Mouse (Mus musculus) liver, adult 2 months (tissue): ENCODE measurements around the gene Srrm2. TPM values are rescaled to one million over a fixed set of nuclear protein-coding genes. Genes with fewer than 3 reads are reported as not detected.

Experiments
- DNase-seq: peaks from one replicate; pipeline ENCODE4 v3.0.0-alpha.2; 2011; ENCODE audit warnings: low read depth, low spot score; ENCODE audit errors: extremely low read depth
- H3K27ac ChIP-seq: fragments of 200-500 bp; replicated peaks from 2 replicates; pipeline ENCODE4 v1.5.1; 2012; ENCODE audit warnings: low read depth, mild to moderate bottlenecking, control low read depth, inconsistent platforms, low read length; ENCODE audit not compliant: insufficient read depth
- H3K27me3 ChIP-seq: fragments of 200-500 bp; 2 replicates; pipeline ENCODE4 v1.6.1; 2012; ENCODE audit warnings: mild to moderate bottlenecking, moderate library complexity, low read length, inconsistent platforms; ENCODE audit not compliant: control insufficient read depth, insufficient read depth
- H3K36me3 ChIP-seq: fragments of 200-500 bp; 2 replicates; pipeline ENCODE4 v1.6.1; 2012; ENCODE audit warnings: low read length, inconsistent platforms; ENCODE audit not compliant: control insufficient read depth, insufficient read depth
- H3K4me1 ChIP-seq: fragments of 200-500 bp; 2 replicates; pipeline ENCODE4 v1.6.1; 2011; ENCODE audit warnings: low read length; ENCODE audit not compliant: control insufficient read depth, insufficient read depth
- H3K4me3 ChIP-seq: fragments of 200-500 bp; 2 replicates; pipeline ENCODE4 v1.5.1; 2011; ENCODE audit warnings: low read depth, mild to moderate bottlenecking, control low read depth, low read length, moderate library complexity; ENCODE audit not compliant: insufficient read depth
- H3K79me2 ChIP-seq: fragments of 200-500 bp; 2 replicates; pipeline ENCODE4 v1.6.1; 2012; ENCODE audit warnings: inconsistent platforms, mild to moderate bottlenecking, low read length, moderate library complexity; ENCODE audit not compliant: control insufficient read depth, insufficient read depth
- H3K9ac ChIP-seq: fragments of 200-500 bp; 2 replicates; pipeline ENCODE4 v1.6.1; 2012; ENCODE audit warnings: low read depth, mild to moderate bottlenecking, control low read depth, inconsistent platforms, low read length
- CTCF ChIP-seq: fragments of 200-500 bp; IDR thresholded peaks from 2 replicates; pipeline ENCODE4 v1.5.1; 2011; ENCODE audit warnings: low read depth, low read length, control low read depth
- POLR2A ChIP-seq: fragments of 200-500 bp; IDR thresholded peaks from 2 replicates; pipeline ENCODE4 v1.6.1; 2011; ENCODE audit warnings: low read length, control low read depth; ENCODE audit not compliant: insufficient read depth; ENCODE audit errors: extremely low read depth
- WGBS: fragments of 180-500 bp; shearing (Covaris S2); methylation state at CpG from one replicate; pipeline ENCODE4 v1.1.7; 2018; 5-methylcytosine and 5-hydroxymethylcytosine counted together
- polyA plus RNA-seq: library from polyadenylated mRNA; depleted of rRNA; stranded (reverse); fragments of >200 nt; gene quantifications from 2 replicates; pipeline ENCODE4 v1.2.3, GENCODE M21; 2012
- total RNA-seq: library from RNA; depleted of rRNA; stranded (reverse); fragments of >200 nt; gene quantifications from 2 replicates; pipeline ENCODE4 v1.2.3, GENCODE M21; 2014

The Srrm2 gene
- total and polyA plus RNA-seq, 2 experiments, result 33.0 to 316 TPM

DNA sequence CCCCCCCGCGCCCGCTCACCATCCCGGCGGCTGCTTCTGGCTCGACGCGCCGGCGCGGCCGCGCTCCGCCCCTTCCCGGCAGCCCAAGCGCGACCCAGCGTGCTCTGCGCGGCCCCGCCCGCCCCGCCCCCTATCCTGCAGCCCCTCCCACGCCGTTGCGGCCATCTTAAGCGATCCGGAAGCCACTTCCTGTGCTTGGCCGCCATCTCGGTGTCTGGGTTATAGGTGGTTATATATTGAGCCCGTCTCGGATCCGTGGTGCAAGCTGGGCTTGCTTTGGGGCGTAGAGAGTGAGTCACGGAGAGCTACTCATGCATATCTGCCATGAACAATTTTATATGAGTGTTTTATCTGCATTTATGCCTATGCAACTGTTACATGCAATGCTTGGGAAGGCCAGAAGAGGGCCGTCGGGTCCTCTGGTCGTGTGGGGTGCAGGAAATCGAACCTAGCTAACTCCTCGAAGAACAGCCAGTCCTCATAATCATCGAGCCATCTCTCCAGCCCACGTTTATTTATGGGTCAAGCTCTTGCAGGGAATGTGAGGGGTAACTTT is 38.8 kb downstream of the Srrm2 start, which contains the start of gene Elob:
Gene Elob (minus strand): TSS at position 73 of the 556 bp plus-strand sequence.
- Histone ChIP-seq H3K4me1 (peaks cover 8% of the 10 kb centered on the region; the same call in 1 of the 2 replicates), H3K79me2 (peaks cover 3% of the 10 kb centered on the region; the same call in 1 of the 2 replicates), H3K36me3 (peaks cover 22% of the 10 kb centered on the region), H3K27me3 (no peaks in the 10 kb centered on the region), H3K9ac (peak within 1 kb of the TSS; percentile 67), H3K4me3 (peak within 1 kb of the TSS; percentile 71), H3K27ac (peak within 1 kb of the TSS; percentile 73)
- DNase-seq, result peak; percentile 69
- WGBS, result under 1% methylated on average over 18 of the region's 42 CpGs
- TF ChIP-seq POLR2A (no peak), CTCF (peak; percentile 78)

DNA sequence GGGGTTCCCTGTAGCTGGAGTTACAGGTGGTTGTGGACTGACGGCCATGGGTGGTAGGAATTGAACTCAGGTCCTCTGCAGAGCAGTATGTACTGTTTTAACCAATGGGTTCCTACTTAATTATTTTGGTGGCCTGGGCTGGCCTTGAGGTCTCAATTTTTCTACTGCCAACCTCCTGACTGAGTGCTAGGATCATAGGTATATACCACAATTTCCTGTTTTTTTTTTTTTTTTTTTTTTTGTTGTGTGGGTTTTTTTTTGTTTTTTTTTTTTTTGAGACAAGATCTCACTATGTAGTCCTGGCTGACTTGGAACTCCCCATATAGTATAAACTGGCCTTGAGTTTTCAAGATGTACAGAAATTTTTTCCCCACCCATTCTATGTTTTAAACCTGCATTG is 40.9 kb downstream of the Srrm2 start:
- H3K4me3 ChIP-seq, result no peak overlapping the region
- H3K27ac ChIP-seq, result no peak overlapping the region
- WGBS, result 100% methylated on average over 1 of the region's 1 CpGs
- H3K36me3 ChIP-seq, result peaks cover 4% of the 10 kb centered on the region
- no peak overlapping the region for H3K9ac ChIP-seq
- TF ChIP-seq CTCF, result no peak
- no peak for TF ChIP-seq POLR2A
- DNase-seq, result no peak
- H3K4me1 ChIP-seq, result peaks cover 8% of the 10 kb centered on the region; the same call in 1 of the 2 replicates
- peaks cover 3% of the 10 kb centered on the region; the same call in 1 of the 2 replicates for H3K27me3 ChIP-seq
- H3K79me2 ChIP-seq, result peaks cover 3% of the 10 kb centered on the region; the same call in 1 of the 2 replicates

DNA sequence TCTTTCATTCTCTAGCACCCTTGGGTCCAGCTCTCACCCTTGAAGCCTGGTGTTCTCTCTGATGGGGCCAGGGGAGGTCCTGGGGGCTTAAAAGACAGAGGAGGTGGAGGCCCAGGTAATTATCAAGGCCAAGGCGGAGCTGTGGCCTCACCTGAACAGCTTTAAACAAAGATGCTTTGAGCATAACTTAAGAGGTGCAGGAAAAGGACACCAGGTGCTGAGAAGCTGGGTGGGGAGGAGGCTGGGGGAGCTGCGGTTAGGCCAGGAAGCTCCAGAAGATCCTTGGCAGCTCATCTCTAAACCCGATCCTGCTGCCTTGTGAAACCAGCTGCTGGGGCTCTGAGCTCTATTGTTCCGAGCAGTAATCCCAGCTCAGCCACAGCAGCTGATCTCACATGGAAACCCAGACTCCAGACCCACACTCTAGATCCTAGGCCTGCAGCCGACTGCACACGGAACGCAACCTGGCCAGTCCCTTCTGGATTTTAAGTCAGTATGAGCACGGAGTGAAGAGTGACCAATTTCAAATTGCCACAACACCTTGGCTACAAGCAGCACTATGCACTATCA is 45.8 kb downstream of the Srrm2 start, which contains the start of gene Prss33:
Gene Prss33 (minus strand): TSS at position 51 of the 570 bp plus-strand sequence.
- no peak for DNase-seq
- 91% methylated on average over 8 of the region's 8 CpGs for WGBS
- no peak for TF ChIP-seq CTCF
- TF ChIP-seq POLR2A, result no peak
- Histone ChIP-seq H3K36me3 (no peaks in the 10 kb centered on the region), H3K27ac (no peak within 1 kb of the TSS), H3K27me3 (peaks cover 3% of the 10 kb centered on the region; the same call in 1 of the 2 replicates), H3K4me3 (no peak within 1 kb of the TSS), H3K4me1 (no peaks in the 10 kb centered on the region), H3K9ac (no peak within 1 kb of the TSS), H3K79me2 (no peaks in the 10 kb centered on the region)

DNA sequence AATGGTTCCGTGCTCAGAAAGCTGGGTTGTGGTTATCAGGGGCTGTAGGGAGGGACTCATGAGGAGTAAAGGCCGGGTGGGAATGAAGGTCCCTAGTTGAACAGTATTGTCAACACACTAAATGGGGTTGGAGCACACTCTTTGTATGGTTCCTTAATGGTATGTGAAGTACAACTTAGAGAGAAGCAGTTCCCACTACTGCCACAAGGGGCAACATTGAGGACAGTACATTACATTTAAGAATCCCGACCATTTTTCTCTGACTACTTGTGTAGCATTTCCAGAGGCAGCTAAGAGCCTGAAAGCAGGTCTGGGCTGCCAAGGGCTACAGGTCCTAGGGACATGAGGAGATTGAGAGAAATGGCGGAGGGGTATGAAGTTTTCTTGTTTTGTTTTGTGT is 50.8 kb downstream of the Srrm2 start:
- peak; percentile 58 for DNase-seq

DNA sequence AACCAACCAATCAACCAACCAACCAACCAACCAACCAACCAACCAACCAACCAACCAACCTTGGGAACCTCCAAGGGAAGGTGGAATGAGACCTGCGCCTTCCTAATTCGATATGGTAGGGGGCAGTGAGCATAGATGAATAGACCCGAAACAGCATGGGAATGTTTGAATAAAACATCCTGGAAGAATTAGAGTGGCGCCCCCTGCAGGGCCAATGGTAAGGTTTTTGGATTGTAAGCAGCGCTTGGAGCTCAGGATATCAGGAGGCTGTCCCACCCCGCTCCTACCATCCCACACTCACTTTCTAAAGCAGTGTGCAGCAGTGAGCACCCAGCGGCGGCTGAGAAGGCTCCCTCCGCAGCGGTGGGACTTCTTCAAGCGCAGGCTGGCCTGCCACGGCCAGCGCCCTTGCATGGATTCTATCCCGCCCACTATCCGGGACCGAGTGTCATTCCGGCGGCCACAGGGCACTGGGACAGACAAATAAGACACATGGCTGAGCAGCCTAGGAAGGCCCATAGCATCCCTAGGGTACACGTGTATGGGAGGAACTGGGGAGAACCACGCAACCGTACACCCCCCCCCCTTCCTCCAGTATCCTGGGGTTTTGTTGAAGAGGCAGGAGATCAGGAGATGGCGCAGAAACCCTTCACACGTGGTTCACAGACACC is 52.9 kb downstream of the Srrm2 start:
- no peak overlapping the region for H3K4me3 ChIP-seq
- WGBS, result 57% methylated on average over 23 of the region's 23 CpGs
- no peak overlapping the region for H3K9ac ChIP-seq
- H3K27me3 ChIP-seq, result no peaks in the 10 kb centered on the region
- no peak for DNase-seq
- TF ChIP-seq CTCF (peak; percentile 40), POLR2A (no peak)
- H3K27ac ChIP-seq, result no peak overlapping the region
- no peaks in the 10 kb centered on the region; the same call in 1 of the 2 replicates for H3K4me1 ChIP-seq
- H3K79me2 ChIP-seq, result no peaks in the 10 kb centered on the region
- no peaks in the 10 kb centered on the region for H3K36me3 ChIP-seq

More for the DNA sequence above, 50.8 kb downstream of the Srrm2 start:
- H3K27me3 ChIP-seq, result no peaks in the 10 kb centered on the region
- TF ChIP-seq CTCF (peak; percentile 73), POLR2A (no peak)
- H3K4me3 ChIP-seq, result no peak overlapping the region
- no peak overlapping the region for H3K27ac ChIP-seq
- no peaks in the 10 kb centered on the region for H3K79me2 ChIP-seq
- no peaks in the 10 kb centered on the region for H3K36me3 ChIP-seq
- WGBS, result 39% methylated on average over 4 of the region's 4 CpGs
- H3K9ac ChIP-seq, result no peak overlapping the region
- no peaks in the 10 kb centered on the region; the same call in 1 of the 2 replicates for H3K4me1 ChIP-seq

DNA sequence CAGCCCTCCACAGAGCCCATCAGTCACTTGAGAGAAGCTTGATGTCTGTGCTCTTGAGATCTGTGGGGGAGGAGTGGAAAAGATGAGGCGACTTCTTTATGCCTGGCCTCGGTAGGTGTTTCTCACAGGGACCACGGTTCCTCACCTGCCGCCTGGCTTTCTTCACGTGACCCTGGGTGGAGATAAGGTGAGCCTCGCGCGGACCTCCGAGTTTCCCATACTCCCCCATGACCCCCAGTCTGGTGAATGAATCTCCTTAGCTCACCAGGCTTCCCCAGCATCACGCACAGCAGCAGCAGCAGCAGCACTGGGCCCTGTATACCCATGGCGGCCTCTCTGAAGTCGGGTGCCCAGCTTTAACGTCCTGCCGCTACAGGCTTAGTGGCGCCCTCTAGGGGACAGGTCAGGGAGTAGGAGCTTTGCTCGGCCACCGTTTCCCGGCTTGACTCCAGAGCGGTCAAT is 53.5 kb downstream of the Srrm2 start, which contains the start of the genes Prss32 and Prss41:
Gene Prss32 (plus strand): TSS at position 44 of the 462 bp plus-strand sequence.
Gene Prss41 (minus strand): TSS at position 361 of the 462 bp plus-strand sequence.
- H3K4me3 ChIP-seq, result peak within 1 kb of the TSS; percentile 17; the same call in 1 of the 2 replicates
- peak; percentile 40 for DNase-seq
- no peaks in the 10 kb centered on the region for H3K27me3 ChIP-seq
- TF ChIP-seq CTCF (peak; percentile 87), POLR2A (no peak)
- no peaks in the 10 kb centered on the region for H3K36me3 ChIP-seq
- 21% methylated on average over 19 of the region's 19 CpGs for WGBS
- H3K9ac ChIP-seq, result no peak within 1 kb of the TSS
- no peak within 1 kb of the TSS for H3K27ac ChIP-seq
- H3K4me1 ChIP-seq, result no peaks in the 10 kb centered on the region; the same call in 1 of the 2 replicates
- H3K79me2 ChIP-seq, result no peaks in the 10 kb centered on the region
